Mouse (Mus musculus) granulocyte monocyte progenitor cell, adult 5-6 weeks (primary cell): Measurements from ENCODE around the gene H2afv. TPM values are rescaled to one million over a fixed set of nuclear protein-coding genes. Genes with fewer than 3 reads are reported as not detected.
"Not testable (repeated sequence)": the region's sequence is repeated elsewhere in the genome, so short reads cannot be mapped to it uniquely, and the experiment has no call there.

Experiments
- ATAC-seq: replicated peaks from 2 replicates; pipeline ENCODE4 v1.8.0; 2016; ENCODE audit warnings: mild to moderate bottlenecking, moderate TSS enrichment, inconsistent platforms; ENCODE audit not compliant: poor library complexity, severe bottlenecking
- total RNA-seq, 2 experiments: library from RNA; stranded (forward) in 1 of 2; stranded (reverse) in 1 of 2; fragments of 200-712, 200-1000 nt in 1 of 2; fragments of >200 nt in 1 of 2; fragmentation: Nextera tagmentation in 1 of 2; gene quantifications; 2 replicates each; pipeline ENCODE4 v1.2.3; 2014 to 2017

The H2afv gene
- total RNA-seq, 2 experiments from 2014 or later: 143 to 264 TPM

DNA sequence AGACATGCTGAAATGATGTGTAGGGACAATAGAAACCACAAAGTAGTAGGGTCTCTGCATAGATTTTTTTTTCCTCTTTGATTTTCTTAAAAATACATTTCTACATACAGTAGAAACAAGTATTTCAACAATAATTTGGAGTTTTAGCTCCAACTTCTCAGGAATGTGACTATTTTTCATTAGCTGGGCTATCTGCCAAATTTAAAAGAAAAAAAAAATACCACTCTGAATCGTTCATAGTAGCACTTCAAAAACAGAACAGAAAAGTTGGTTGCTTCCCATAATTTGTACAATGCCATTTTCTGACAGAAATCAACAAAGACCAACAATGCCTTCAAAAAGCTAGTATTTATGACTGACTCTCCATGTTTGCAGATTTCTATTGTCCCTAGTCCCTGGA, 27.2 kb upstream of the H2afv start:
- ATAC-seq: no peak

DNA sequence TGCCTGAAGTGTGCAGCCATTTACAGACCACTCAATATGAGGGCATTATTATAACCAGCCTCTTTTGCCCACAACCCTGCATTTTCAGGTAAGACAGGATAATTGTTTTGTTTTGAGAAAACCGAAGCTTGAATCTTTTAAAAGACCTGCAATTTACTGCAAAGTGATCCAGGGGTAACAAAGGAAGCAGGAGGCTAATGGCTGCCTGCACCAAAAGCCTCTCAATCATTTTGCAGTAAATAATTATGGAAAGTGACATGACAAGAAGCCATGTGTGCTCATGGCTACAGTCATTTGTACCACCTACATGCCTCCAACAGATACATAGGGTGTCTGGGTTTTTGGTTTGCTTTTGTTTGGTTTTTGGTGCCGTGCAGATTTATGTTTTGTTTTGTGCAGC, 26.8 kb upstream of the H2afv start:
- ATAC-seq: no peak

DNA sequence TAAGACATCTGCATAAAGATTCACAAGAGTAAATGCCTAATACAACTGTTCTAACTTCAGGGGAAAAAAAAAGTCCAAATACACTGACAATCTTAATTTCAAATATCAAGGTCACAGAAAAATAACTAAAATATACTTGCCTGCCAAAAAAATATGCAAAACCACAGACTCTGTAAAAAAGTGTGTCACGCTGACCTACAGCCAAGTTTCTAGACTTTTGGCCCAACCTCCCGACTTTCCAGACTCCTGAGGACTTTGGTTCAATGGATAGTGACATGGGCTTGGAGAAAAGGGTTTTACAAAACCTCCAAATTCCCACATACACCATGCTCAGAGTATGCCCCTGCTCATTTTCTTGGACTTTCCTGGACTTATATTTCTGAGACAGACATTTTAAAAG, 24.3 kb upstream of the H2afv start:
- no peak for ATAC-seq

DNA sequence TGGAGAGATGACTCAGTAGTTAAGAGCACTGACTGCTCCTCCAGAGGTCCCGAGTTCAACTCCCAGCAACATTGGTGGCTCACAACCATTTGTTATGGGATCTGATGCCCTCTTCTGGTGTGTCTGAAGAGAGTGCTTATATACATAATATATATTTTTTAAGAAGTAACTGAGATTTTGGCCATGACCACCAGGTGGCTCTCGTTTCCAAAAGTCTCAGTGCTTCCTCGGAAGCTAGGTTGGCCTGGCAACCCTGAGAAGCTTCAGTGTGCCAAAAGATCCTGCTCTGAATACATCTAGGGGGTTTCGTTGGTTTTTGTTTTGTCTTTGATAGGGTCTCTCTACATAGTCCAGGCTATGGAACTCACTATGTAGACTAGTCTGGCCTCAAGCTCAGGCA, 20.9 kb upstream of the H2afv start:
- peak; percentile 69 for ATAC-seq

DNA sequence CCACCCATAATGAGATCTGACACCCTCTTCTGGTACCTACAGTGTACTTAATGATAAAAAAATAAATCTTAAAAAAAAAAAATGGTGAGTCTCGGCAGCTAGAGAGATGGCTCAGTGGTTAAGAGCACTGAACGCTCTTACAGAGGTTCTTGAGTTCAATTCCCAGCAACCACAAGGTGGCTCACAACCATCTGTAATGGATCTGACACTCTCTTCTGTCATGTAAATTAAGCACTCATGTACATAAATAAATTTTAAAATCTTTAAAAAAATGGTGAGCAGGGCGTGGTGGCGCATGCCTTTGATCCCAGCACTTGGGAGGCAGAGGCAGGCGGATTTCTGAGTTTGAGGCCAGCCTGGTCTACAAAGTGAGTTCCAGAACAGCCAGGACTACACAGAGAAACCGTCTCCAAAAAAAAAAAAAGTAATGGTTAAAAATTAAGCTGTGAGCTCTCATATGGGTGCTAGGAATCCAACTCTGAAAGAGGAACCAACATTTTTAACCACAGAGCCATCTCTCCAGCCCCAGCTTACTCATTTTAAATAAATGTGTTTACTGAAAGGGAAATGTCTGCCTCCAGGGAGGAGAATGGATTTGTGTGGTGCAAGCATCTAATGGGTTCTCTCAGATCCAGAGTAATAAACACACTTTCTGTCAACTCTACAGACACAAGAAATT, 19.1 kb upstream of the H2afv start:
- peak; percentile 82 for ATAC-seq

DNA sequence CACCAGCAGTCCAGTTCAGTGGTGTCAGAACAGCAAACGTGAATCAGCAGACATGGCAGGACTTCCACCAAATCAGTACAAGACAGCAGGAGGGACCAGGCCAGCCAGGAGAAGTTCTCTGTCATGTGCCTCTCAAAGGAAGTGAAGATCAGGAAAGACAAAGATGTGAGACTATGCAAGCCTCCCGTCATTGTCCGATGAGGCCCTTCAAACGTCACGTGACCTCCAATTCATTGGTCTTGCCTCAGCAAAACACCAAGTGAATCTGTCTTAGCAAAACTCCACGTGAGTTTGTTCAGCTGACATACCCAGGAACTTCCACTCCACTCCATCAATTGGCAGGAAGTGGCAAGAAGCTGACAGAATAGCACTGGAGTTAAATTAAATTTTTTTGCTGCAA, 11.8 kb upstream of the H2afv start:
- ATAC-seq: no peak

DNA sequence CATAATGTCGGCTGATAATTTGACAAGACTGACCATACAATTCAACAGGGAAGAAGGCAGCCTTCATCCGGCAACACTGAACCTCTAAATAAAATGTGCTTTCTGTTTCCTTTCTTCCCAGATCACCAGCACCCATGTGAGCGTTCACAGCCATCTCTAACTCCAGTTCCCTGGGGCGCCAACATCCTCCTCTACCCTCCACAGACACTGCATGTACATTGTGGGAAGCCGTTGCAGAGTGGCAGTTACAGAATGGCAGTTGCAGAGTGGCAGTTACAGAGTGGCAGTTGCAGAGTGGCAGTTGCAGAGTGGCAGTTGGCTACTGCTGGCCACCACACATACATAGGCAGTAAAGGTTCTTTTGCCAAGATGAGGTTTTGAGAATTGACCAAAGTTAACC, 3.9 kb upstream of the H2afv start:
- ATAC-seq: not testable (repeated sequence)

DNA sequence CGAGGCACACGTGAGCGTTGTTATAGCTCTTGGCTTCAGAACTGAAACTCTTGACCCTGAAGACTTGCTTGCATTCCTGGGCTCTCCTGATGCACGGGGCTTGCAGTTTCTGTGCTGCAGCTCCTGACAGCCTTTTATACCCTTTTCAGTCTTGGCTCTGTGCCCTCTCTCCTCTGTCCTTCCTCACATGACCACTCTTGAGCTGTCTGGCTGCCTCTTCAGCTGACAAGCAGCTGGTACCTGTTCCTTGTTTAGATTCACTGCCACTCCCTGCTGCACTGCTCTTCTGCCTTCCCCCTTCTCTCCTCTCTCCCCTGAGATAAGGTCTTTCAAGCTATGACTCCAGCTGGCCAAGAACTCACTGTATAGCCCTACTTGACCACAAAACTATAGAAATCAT, 3.2 kb upstream of the H2afv start:
- ATAC-seq: no peak

DNA sequence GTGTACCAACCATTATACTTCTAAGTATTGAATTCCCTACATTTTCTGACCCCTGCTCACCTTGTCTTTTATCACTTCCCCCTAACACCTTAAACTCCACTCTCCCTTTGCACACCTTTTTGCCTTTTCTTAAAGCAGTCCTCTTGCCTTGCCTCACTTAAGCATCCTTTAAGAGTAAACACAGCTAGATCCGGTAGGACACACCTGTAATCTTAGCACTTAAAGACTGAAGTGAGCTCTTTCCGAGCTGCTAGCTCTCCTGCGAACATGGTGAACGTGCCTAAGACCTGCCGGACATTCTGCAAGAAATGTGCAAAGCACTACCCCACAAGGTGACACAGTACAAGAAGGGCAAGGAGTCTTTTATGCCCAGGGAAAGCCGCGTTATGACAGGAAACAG, 1.7 kb upstream of the H2afv start:
- no peak for ATAC-seq

DNA sequence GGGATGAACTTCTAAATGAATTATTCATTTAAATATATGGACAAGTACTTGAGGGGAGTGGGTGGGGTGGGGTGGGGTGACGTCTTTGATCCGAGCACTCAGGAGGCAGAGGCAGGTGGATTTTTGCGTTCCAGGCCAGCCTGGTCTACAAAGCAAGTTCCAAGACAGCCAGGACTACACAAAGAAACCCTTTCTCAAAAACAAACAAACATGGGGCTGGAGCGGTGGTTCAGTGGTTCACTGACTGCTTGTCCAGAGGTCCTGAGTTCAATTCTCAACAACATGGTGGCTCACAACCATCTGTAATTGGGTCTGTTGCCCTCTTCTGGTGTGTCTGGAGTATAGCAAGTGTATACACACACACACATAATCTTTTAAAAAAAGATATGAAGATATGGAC, 1.2 kb upstream of the H2afv start:
- no peak for ATAC-seq

DNA sequence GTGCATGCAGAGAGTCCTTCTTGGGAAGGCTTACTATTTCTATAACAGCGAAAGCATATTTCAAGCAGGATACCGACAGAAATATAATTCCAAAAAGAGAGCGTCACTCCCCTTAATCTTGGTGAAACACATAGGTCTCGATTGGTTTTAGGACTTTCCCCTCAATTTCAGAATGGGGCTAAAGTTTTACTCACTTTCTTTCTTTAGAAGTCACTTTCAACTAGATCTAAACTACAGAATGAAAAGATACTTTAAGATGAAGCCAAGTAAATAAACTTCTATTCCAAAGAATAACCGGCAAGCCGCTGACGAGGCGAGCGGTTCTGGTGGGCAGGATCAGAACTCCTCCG, 541 bp downstream of the H2afv start:
- ATAC-seq: no peak

DNA sequence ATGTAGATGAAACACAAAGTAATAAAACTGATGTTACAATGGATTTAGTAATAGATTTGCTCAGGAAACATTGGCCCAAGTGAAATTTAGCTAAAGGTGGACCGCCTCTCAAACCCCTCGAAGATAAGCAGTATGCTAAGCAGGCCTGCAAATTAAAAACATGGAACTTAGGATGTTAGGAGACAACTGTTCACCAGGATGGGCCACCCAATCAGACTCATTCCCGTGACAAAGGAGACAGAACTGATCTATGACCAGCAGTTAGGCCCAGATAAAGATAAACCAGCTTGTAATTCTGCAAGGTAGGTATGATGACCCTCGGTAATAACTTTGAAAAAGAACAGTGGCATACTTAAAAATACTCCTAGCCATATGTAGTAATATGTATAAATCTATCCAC, 1.1 kb downstream of the H2afv start:
- ATAC-seq: no peak

DNA sequence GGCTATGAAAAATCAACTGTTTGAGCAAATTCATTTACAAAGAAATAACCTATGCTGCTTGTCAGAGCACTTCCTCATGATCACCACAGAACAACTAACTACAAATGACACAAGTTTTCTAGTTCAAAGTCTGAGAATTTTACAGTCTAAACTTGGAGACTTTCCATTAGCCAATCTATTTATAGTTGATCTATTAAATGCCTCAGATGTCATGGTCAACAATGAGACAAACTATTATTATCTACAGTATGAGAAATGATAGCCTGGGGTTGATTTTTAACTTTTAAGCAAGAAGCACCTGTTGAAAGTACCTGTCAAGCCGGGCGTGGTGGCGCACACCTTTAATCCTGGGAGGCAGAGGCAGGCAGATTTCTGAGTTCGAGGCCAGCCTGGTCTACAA, 1.7 kb downstream of the H2afv start:
- ATAC-seq: no peak

DNA sequence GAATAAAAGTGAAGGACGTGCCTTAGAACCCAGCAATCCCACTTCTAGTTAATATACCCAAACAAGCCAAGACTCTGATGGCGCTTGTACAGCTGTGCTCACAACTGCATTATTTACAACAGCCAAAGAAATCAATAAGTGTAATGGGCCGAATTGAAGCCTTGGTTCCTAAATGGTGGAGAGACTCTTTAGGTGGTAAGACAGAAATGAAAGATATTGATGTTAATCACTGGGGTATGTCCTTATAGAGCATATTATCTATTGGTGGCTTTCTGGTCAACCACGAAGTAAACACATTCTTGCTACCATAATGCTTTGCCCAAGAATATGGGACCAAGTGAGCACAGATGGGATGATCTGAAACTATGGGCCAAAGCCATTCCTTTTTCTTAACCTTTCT, 4.1 kb downstream of the H2afv start:
- no peak for ATAC-seq

DNA sequence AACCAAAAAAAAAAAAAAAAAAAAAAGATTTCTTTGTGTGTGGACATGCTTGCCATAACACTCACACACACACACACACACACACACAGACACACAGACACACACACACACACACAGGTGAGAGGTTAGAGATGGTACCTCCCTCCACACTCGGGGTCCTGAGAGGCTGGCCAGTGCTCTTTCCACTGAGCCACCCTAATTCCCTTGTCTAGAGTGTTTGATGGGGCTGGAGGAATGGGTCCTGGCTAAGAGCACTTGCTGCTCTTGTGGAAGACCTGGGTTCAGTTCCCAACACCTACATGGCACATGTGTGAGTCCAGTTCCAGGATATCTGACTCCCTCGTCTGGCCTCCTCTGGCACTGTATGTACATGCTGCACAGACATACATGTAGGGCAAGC, 6.6 kb downstream of the H2afv start:
- ATAC-seq: no peak

DNA sequence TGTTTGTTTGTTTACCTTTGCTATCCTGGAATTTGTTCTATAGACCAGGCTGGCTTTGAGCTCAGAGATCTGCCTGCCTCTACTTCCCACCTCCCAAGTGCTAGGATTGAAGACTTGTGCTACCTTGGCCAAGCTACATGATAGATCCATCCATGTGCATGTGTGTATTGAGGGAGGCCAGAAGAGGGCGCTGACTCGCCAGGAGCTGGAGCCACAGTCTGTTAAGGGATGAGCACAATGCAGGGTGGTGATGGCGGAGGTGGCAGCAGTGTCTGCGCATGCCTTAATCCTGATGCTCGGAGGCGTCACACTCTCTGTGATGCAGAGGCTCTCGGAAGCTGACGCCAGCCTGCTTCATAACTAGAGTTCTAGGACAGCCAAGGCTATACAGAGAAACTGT, 7.8 kb downstream of the H2afv start:
- peak; percentile 99 for ATAC-seq

DNA sequence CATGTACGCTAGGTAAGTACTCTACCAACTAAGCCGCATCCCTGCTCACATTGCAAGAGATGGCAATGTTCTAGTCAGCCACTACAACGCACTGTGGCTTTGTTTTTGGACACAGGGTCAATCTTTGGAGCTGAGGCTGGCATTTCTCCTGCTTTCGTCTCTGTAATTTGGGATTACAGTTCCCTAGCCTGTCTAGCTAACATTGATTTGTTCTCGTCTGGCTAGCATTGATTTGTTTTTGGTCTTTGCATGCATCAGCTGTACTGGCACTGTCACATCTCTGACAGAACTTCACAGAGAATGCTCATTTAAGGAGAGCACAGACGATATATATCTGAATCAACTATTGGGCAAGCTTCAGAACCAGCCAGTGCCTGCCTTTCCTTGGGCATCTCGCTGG, 14.1 kb downstream of the H2afv start:
- ATAC-seq: no peak

DNA sequence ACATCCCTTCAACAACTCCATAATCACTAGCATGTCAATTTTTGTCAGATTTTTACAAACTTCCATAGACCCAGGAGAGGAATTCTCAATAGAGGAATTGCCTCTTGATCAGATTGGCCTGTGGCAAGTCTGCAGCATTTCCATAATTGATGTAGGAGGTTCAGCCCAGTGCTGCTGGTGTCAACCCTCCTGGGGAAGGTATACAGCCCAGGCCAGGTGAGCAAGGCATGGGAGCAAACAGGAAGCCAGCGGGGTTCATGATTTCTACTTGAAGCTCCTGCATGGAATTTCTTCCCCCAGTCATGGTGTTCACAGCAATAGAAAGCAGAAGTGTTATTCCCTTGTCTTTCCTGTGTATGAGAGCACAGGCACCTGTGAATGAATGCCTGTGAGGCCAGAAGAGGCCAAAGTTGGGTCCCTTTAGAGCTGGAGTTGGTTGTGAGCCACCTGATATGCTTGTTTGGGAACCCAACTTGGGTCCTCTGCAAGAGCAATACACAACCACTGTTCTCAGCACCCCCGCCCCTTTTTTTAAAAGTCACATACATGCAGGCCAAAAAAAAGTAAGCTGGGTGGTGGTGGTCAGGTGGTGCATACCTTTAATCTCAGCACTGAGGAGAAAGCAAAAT, 23.4 kb downstream of the H2afv start:
- no peak for ATAC-seq

DNA sequence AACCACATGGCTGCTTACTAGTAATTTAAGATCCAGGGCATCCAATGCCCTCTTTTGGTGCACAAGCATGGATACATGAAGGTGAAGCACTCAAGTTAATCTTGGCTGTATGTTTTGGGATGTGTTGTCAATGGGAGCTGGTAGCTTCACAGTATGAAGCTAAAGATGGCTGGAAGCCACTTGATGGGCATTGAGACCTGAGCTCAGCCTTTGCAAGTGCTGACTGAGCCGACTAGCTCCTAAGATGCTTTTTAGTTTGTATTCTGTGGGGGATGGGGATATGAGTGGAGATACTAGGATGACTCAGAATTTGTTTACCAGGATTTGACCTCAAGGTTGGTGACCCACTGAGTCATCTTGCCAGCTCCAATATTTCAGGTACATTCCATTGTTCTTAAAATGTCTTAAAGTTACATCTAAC, 23.9 kb downstream of the H2afv start:
- ATAC-seq: no peak

DNA sequence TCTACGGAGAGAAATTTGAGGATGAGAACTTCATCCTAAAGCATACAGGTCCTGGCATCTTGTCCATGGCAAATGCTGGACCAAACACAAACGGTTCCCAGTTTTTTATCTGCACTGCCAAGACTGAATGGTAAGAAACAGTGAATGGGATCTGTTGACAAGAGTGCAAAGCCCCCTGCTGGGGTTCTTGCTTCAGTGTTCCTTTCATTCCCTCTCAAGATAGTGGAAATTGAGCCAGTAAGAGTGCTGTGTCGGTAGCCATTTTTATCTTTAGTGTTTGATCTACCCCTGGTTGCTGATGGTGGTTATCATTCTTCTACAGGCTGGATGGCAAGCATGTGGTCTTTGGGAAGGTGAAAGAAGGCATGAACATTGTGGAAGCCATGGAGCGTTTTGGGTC, 25.1 kb downstream of the H2afv start:
- not testable (repeated sequence) for ATAC-seq

DNA sequence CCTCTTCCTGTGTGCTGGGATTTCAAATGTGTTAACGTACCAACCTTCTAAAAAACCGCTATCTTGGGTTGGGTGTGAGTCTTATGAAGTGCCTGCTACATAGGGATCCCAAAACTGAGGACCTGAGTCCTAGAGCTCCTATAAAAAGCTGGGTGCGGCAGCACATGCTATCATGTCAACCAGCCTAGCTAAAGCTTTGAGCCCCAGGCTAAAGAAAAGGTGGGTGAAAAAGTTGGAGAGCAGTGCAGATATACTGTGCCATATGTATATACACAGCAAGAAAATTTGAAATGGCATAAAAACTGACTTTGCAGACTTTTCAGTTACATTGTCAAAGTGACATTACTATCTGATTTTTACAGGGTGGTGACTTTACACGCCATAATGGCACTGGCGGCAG, 25.5 kb downstream of the H2afv start:
- no peak for ATAC-seq

DNA sequence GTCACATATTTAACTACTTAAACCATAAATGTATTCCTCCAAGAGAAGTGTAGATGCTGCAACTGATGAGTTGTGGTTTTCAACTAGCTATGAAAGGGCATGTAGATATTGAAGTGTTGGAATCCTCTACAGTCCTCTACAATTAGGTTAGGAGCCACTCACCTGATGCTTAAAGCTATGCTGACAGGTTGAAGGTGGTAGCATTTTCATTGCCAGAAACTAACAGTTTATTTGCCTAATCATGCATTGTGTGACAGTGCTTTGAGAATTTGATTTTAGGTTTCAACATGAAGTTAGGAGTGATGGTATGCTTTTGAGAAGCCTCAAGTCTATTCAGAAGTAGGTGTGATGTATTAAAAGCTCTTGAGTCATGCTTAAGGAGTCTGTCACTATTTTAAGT, 26.8 kb downstream of the H2afv start:
- no peak for ATAC-seq

DNA sequence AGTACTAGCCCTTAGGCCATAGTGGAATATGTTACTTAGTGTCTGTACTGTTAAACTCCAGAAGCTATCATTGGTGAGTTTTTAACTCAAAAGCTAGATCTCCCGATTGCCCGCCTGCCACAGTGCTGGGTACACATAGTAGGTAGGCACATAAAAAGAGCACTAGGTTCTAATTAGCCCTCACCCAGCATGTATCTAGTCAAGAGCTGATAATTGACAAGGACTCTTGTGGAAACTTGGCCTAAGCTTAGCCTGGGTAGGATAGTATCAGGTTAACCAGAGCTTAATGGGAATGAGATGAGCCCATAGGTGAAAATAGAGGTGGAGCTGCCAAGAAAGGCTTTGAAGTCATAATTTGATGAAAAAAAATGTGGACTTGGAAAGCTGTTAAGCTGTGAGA, 27.2 kb downstream of the H2afv start:
- no peak for ATAC-seq
